ENCODE assay signal across 32 mouse cellular contexts in the genomic region with DNA sequence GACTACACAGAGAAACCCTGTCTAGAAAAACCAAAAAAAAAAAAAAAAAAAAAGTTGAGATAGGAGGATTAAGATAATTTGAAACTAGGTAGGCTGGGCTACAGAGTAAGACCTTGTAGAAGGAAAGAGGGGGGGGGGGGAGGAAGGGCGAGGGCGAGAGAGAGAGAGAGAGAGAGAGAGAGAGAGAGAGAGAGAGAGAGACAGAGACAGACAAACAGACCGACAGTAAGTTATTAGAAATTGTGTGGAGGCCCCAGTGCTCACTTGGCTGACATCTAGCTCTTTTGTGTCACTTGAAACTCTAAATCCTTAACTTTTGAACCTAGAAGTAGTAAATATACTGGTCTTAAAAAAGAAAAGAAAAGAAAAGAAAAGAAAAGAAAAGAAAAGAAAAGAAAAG.
"Had no signal": no experiment of that assay in that cellular context is flagged by ENCODE, and none has a peak within 500 bp of the region (broad histone marks: within the 10 kb centered on the region; RNA-seq: fewer than 3 reads in every experiment).

No protein-coding gene starts in this region.

- ATAC-seq: liver, postnatal 0 days; lung, postnatal 0 days; midbrain, embryonic 13.5 days; midbrain, embryonic 15.5 days; midbrain, embryonic 16.5 days had no signal

- H3K9me3 ChIP-seq: limb, embryonic 10.5 days; limb, embryonic 12.5 days; limb, embryonic 13.5 days; limb, embryonic 15.5 days; liver, embryonic 12.5 days; liver, embryonic 13.5 days; liver, embryonic 15.5 days; lung, embryonic 15.5 days; megakaryocyte, embryonic 14.5 days; midbrain, embryonic 10.5 days; midbrain, embryonic 12.5 days; midbrain, embryonic 13.5 days; midbrain, embryonic 15.5 days; neural tube, embryonic 12.5 days had no signal

- H3K4me2 ChIP-seq: limb, embryonic 12.5 days; limb, embryonic 13.5 days; limb, embryonic 15.5 days; liver, embryonic 11.5 days; liver, embryonic 12.5 days; liver, embryonic 13.5 days; liver, embryonic 15.5 days; lung, embryonic 14.5 days; lung, embryonic 15.5 days; midbrain, embryonic 11.5 days; midbrain, embryonic 12.5 days; midbrain, embryonic 13.5 days; midbrain, embryonic 15.5 days; neural tube, embryonic 12.5 days had no signal

- H3K36me3 ChIP-seq: limb, embryonic 10.5 days; limb, embryonic 12.5 days; limb, embryonic 13.5 days; limb, embryonic 15.5 days; liver, embryonic 12.5 days; liver, embryonic 13.5 days; lung, embryonic 15.5 days; midbrain, embryonic 12.5 days; midbrain, embryonic 13.5 days; midbrain, embryonic 15.5 days; neural tube, embryonic 12.5 days had no signal

- H3K4me3 ChIP-seq: limb, embryonic 10.5 days; limb, embryonic 12.5 days; limb, embryonic 13.5 days; limb, embryonic 15.5 days; liver, embryonic 12.5 days; liver, embryonic 13.5 days; liver, embryonic 15.5 days; lung, embryonic 15.5 days; megakaryocyte, embryonic 14.5 days; midbrain, embryonic 10.5 days; midbrain, embryonic 12.5 days; midbrain, embryonic 13.5 days; midbrain, embryonic 15.5 days; myocyte; neural tube, embryonic 12.5 days had no signal

- H3K9ac ChIP-seq: limb, embryonic 12.5 days; limb, embryonic 13.5 days; limb, embryonic 15.5 days; liver, embryonic 12.5 days; liver, embryonic 13.5 days; liver, embryonic 14.5 days; liver, embryonic 15.5 days; liver, postnatal 0 days; lung, embryonic 14.5 days; lung, embryonic 15.5 days; midbrain, embryonic 12.5 days; midbrain, embryonic 13.5 days; midbrain, embryonic 15.5 days; neural tube, embryonic 12.5 days had no signal

- DNase-seq: left cerebral cortex, postnatal 4 days; liver; liver, embryonic 13.5 days; liver, postnatal 0 days; lung, adult 18-20 months; lung, adult 2 months; lung, embryonic 14.5 days; lung, postnatal 10 days; lung, postnatal 14 days; lung, postnatal 36 days; lung, postnatal 4 days; midbrain, embryonic 14.5 days had no signal

- H3K27ac ChIP-seq: limb, embryonic 10.5 days; limb, embryonic 12.5 days; limb, embryonic 13.5 days; limb, embryonic 15.5 days; liver, embryonic 12.5 days; liver, embryonic 13.5 days; liver, embryonic 14.5 days; liver, embryonic 15.5 days; lung, embryonic 15.5 days; macrophage; midbrain, embryonic 10.5 days; midbrain, embryonic 12.5 days; midbrain, embryonic 13.5 days; midbrain, embryonic 15.5 days; neural tube, embryonic 12.5 days had no signal

- H3K27me3 ChIP-seq: limb, embryonic 12.5 days; limb, embryonic 13.5 days; limb, embryonic 15.5 days; liver, embryonic 12.5 days; liver, embryonic 13.5 days; lung, embryonic 15.5 days; megakaryocyte, embryonic 14.5 days; midbrain, embryonic 12.5 days; midbrain, embryonic 13.5 days; midbrain, embryonic 15.5 days; neural tube, embryonic 12.5 days had no signal
